Mouse (Mus musculus): ENCODE data around the gene Bcl2l11.

- no peak for TF ChIP-seq CTCF (IDR thresholded peaks at IDR 0.05; ENCODE audit: control insufficient read depth, insufficient read depth, insufficient read length)
- TF ChIP-seq CEBPB (IDR thresholded peaks at IDR 0.05; ENCODE audit: low read depth): no peak
- TF ChIP-seq FOSL1 (IDR thresholded peaks at IDR 0.05; ENCODE audit: insufficient read depth, low read length, poor library complexity, severe bottlenecking): no peak
Observed at GRCm38 (mm10) chr2:128104815-128105214, 21.0 kb upstream of the Bcl2l11 start.
